Mouse (Mus musculus): ENCODE data around the gene Rhox1.

DNA sequence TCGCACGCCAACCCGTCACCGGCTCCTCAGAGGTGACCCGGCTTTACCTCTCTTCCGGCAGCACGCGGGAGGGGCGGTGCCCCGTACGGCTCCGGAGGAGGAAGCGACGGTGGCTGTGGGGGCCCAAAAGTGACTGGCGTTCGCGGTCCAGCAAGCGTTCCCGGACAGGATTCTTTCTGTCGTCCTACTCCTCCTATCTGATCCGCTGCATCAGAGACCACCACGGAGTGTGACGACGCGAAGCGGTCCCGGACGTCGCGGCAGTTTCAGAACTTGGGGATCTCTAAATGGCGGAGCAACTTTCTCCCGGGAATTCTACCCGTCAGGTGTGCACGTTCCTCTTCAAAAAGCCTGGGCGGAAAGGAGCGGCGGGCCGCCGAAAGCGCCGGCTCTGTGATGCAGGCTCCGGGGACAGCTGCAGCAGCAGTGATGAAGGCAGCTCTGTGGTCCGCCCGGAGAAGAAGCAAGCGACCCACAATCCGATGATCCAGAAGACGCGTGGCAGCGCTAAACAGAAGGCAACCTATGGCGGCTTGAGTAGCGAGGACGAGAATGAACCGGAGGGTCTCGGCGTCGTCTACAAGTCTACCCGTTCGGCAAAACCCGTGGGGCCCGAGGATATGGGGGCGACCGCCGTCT lies 30.8 kb downstream of the Rhox1 start, which contains the start of the genes Ndufa1 and Rnf113a1:
- TF ChIP-seq ZC3H11A (IDR thresholded peaks at IDR 0.05; ENCODE audit: borderline replicate concordance, low read depth, low read length), result no peak
- no peak for TF ChIP-seq CHD2 (IDR thresholded peaks at IDR 0.05; ENCODE audit: low read depth, low read length)

Measured in ES-E14 (cell line).